Comparison of ENCODE assay signal across 32 mouse cellular contexts in the genomic region with DNA sequence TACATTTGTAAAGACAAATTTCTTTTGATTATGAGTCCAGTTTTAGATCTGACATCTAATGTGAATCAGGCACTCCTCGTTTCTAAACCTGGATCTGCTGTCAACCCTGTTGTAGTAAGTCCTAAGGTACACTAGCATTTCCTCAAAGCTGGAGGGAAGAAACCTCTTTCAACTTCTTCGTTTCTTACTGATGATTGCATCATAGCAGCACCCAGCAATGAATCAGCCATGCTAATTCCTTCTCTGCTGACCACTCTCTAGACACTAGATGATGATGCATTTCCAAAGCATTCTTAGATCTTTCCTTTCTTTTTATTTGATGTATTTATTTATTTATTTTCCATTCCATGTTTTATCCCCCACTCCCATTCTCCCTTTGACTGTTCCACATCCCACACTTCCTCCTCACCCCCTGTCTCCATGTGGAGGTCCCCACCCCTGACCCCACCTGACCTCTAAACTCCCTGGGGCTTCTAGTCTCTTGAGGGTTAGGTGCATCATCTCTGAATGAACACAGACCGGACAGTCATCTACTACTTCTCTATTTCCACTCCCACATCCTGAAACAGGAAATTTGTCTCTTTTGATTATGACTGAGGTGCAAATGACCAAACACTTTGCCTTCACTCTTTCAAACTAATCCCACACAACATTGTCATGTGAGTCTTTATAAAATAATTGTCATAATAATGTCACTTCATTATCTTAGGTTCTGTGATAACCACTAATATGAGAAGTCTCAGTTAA. TPM values are rescaled to one million over a fixed set of nuclear protein-coding genes. Genes with fewer than 3 reads are reported as not detected.
DNase-seq lines count a peak whose midpoint lies in the region; ATAC-seq and TF ChIP-seq lines count a peak whose summit lies in the region.
"Had no signal": no experiment of that assay in that cellular context is flagged by ENCODE, and none has a peak within 500 bp of the region (broad histone marks: within the 10 kb centered on the region; RNA-seq: fewer than 3 reads in every experiment).

No protein-coding gene starts in this region.

- in situ Hi-C loops in CH12.LX (cut with MboI; ENCODE audit: low pct_ligation_motif_present, low pct_unique_long_range_greater_than_20kb, low sequenced_read_pairs) = no loop called here

- intact Hi-C loops in heart, postnatal 14 days (cut with DNase I) = no loop called here

- dilution Hi-C loops in CH12.LX (cut with MboI; ENCODE audit: extremely low pct_ligation_motif_present, extremely low pct_unique_long_range_greater_than_20kb, low sequenced_read_pairs) = no loop called here

- no peak for TF ChIP-seq RAD21 in CH12.LX (IDR thresholded peaks at IDR 0.05; ENCODE audit: low read depth, low read length)

- H3K9me3 ChIP-seq in CH12.LX (replicated peaks; ENCODE audit: low read length) = no peaks in the 10 kb centered on the region
- H3K9me3 ChIP-seq: forebrain, embryonic 10.5 days; hindbrain, embryonic 15.5 days; limb, embryonic 13.5 days; liver, embryonic 12.5 days had no signal

- peak; percentile 99 for ATAC-seq in megakaryocyte progenitor cell, adult 5-6 weeks (replicated peaks; ENCODE audit: poor library complexity)
- ATAC-seq: forebrain, postnatal 0 days; liver, embryonic 12.5 days had no signal

- H3K79me2 ChIP-seq in CH12.LX (replicated peaks; ENCODE audit: control insufficient read depth, extremely low read depth, insufficient read depth, poor library complexity, severe bottlenecking) = no peaks in the 10 kb centered on the region

- peak overlapping the region; percentile 44; the same call in 1 of the 2 replicates for H3K4me2 ChIP-seq in CH12.LX (ENCODE audit: insufficient read depth, low read depth, poor library complexity, severe bottlenecking)
- H3K4me2 ChIP-seq: hindbrain, embryonic 15.5 days; limb, embryonic 13.5 days; liver, embryonic 12.5 days; midbrain, embryonic 11.5 days had no signal

- no peaks in the 10 kb centered on the region for H3K36me3 ChIP-seq in CH12.LX (replicated peaks in 1 of 2; ENCODE audit: control insufficient read depth in 1 of 2, insufficient read depth in 1 of 2, low read length in 1 of 2)
- H3K36me3 ChIP-seq: forebrain, embryonic 10.5 days; hindbrain, embryonic 15.5 days; limb, embryonic 13.5 days; liver, embryonic 12.5 days had no signal

- no peaks in the 10 kb centered on the region for H3K27me3 ChIP-seq in CH12.LX (replicated peaks)
- H3K27me3 ChIP-seq: hindbrain, embryonic 15.5 days; limb, embryonic 13.5 days; liver, embryonic 12.5 days had no signal

- no peak for TF ChIP-seq CTCF in CH12.LX (conservative IDR thresholded peaks at IDR 0.05 in 1 of 2, IDR thresholded peaks at IDR 0.05 in 1 of 2; ENCODE audit: low read depth in 2 of 2, low read length in 2 of 2)
- TF ChIP-seq CTCF in bone marrow macrophage, adult 2 months (IDR thresholded peaks at IDR 0.05; ENCODE audit: low read depth, low read length) = no peak

- peak; percentile 69 for DNase-seq in 3T3-L1 (ENCODE audit: low read depth, low spot score)
- peak; percentile 52 for DNase-seq in CH12.LX (ENCODE audit: extremely low read depth)
- DNase-seq in heart, postnatal 14 days = no peak
- no peak for DNase-seq in kidney, adult 11 months
- no peak for DNase-seq in adrenal gland, postnatal 4 days (ENCODE audit: low spot score in 2 of 2)
- DNase-seq: adrenal gland, adult 2 months; cerebellum, postnatal 10 days; forebrain, postnatal 0 days; gastrocnemius, postnatal 25 days; heart, adult 2 months; heart, postnatal 36 days; kidney, adult 8-10 months; kidney, postnatal 10 days; lung, adult 2 months; lung, postnatal 4 days; retina, postnatal 1 day; thymus, postnatal 14 days had no signal

- peaks cover 5 to 16% of the 10 kb centered on the region in 2 experiments for H3K4me1 ChIP-seq in CH12.LX (ENCODE audit: control insufficient read depth in 1 of 2, insufficient read depth in 2 of 2)
- H3K4me1 ChIP-seq in bone marrow macrophage, adult 2 months (ENCODE audit: control insufficient read depth, insufficient read depth, low read length) = peaks cover 8% of the 10 kb centered on the region
- H3K4me1 ChIP-seq: forebrain, embryonic 10.5 days; hindbrain, embryonic 15.5 days; limb, embryonic 13.5 days; liver, embryonic 12.5 days had no signal

- TF ChIP-seq EP300 in CH12.LX (IDR thresholded peaks at IDR 0.05; ENCODE audit: low read length) = peak; percentile 69

- no peak for TF ChIP-seq POLR2A in CH12.LX (IDR thresholded peaks at IDR 0.05; ENCODE audit: low read depth, low read length)
- TF ChIP-seq POLR2A in bone marrow macrophage, adult 2 months (IDR thresholded peaks at IDR 0.05; ENCODE audit: borderline replicate concordance, low read depth, low read length) = no peak

- H3K4me3 ChIP-seq in CH12.LX (replicated peaks in 1 of 3; ENCODE audit: low read depth in 2 of 3, low read length in 2 of 3, poor library complexity in 1 of 3) = no peak overlapping the region
- H3K4me3 ChIP-seq in bone marrow macrophage, adult 2 months (ENCODE audit: insufficient read depth, low read length) = no peak overlapping the region
- H3K4me3 ChIP-seq: forebrain, embryonic 10.5 days; heart, adult 2 months; hindbrain, embryonic 15.5 days; limb, embryonic 13.5 days; liver, embryonic 12.5 days had no signal

- no peak overlapping the region; the same call in 1 of the 2 replicates for H3K27ac ChIP-seq in CH12.LX (ENCODE audit: insufficient read depth, low read depth)
- peak overlapping the region; percentile 34 for H3K27ac ChIP-seq in bone marrow macrophage, adult 2 months (ENCODE audit: insufficient read depth, low read depth, low read length)
- H3K27ac ChIP-seq: forebrain, embryonic 10.5 days; heart, adult 2 months; hindbrain, embryonic 15.5 days; limb, embryonic 13.5 days; liver, embryonic 12.5 days had no signal

- H3K9ac ChIP-seq in CH12.LX (ENCODE audit: insufficient read depth, low read depth) = no peak overlapping the region; the same call in 1 of the 2 replicates
- H3K9ac ChIP-seq: forebrain, postnatal 0 days; hindbrain, embryonic 15.5 days; limb, embryonic 13.5 days; liver, embryonic 12.5 days had no signal

TF ChIP-seq in CH12.LX, 34 proteins besides CTCF, POLR2A, EP300 and RAD21 (continues in another document):
- TF ChIP-seq TCF12 (IDR thresholded peaks at IDR 0.05; ENCODE audit: low read depth, low read length) = peak; percentile 51; the same call in 1 of the 2 replicates
- no peak for TF ChIP-seq NRF1 (IDR thresholded peaks at IDR 0.05; ENCODE audit: low read depth, low read length)
- TF ChIP-seq UBTF (IDR thresholded peaks at IDR 0.05; ENCODE audit: low read depth, low read length) = no peak
- no peak for TF ChIP-seq MAFK (IDR thresholded peaks at IDR 0.05; ENCODE audit: insufficient replicate concordance, low read length)
- TF ChIP-seq SMC3 (IDR thresholded peaks at IDR 0.05; ENCODE audit: low read depth, low read length) = no peak
- TF ChIP-seq PAX5 (IDR thresholded peaks at IDR 0.05; ENCODE audit: low read length) = no peak
- TF ChIP-seq MAZ (IDR thresholded peaks at IDR 0.05; ENCODE audit: low read depth, low read length) = peak; percentile 55; the same call in 1 of the 2 replicates
- TF ChIP-seq NELFE (IDR thresholded peaks at IDR 0.05; ENCODE audit: low read depth, low read length) = no peak
- TF ChIP-seq MAX (IDR thresholded peaks at IDR 0.05; ENCODE audit: low read length) = peak; percentile 33; the same call in 1 of the 2 replicates

RNA-seq across cellular contexts. Expression of a gene that starts 9.4 kb away (rescaled TPM):
- 0.71 and 1.4 TPM in 2 replicates for total RNA-seq in CH12.LX (2012; rRNA removed)
- total RNA-seq in CH12.LX (2014; rRNA removed) = 1.0 and 1.7 TPM in 2 replicates
- 0.97 and 1.1 TPM in 2 replicates for polyA plus RNA-seq in CH12.LX (2012; ENCODE audit: insufficient read length, low read depth)
- 49.9 and 57.2 TPM in 2 replicates for polyA plus RNA-seq in bone marrow macrophage, adult 2 months (2012; ENCODE audit: insufficient read depth, insufficient read length, missing spikeins)
- 90.9 and 108 TPM in 2 replicates for total RNA-seq in megakaryocyte progenitor cell, adult 5-6 weeks (2015)
- 113 and 138 TPM in 2 replicates for total RNA-seq in megakaryocyte progenitor cell, adult 5-6 weeks (2017)
- total RNA-seq in heart, postnatal 14 days (2021) = 1 to 10 TPM in 1 of 2 experiments, under 1 TPM in 1; 0.91 to 1.1 TPM
- 1 to 10 TPM; 1.1 to 1.2 TPM for total RNA-seq in adrenal gland, postnatal 4 days (2021)
- polyA plus RNA-seq: adrenal gland, adult 2 months; testis, adult 2 months had no signal

RNA-seq across cellular contexts. Expression of a gene that starts 18.1 kb away (rescaled TPM):
- not detected in 2 replicates for total RNA-seq in CH12.LX (2012; rRNA removed)
- not detected in 2 replicates for total RNA-seq in CH12.LX (2014; rRNA removed)
- polyA plus RNA-seq in CH12.LX (2012; ENCODE audit: insufficient read length, low read depth) = not detected in 2 replicates
- not detected in 2 replicates for polyA plus RNA-seq in bone marrow macrophage, adult 2 months (2012; ENCODE audit: insufficient read depth, insufficient read length, missing spikeins)
- total RNA-seq in megakaryocyte progenitor cell, adult 5-6 weeks (2015) = not detected in 2 replicates
- total RNA-seq in megakaryocyte progenitor cell, adult 5-6 weeks (2017) = not detected in 2 replicates
- not detected for total RNA-seq in heart, postnatal 14 days (2021)
- total RNA-seq in adrenal gland, postnatal 4 days (2021) = not detected
- total RNA-seq: adrenal gland, adult 2 months; forebrain, postnatal 0 days; gastrocnemius, postnatal 25 days; heart, adult 2 months; heart, postnatal 36 days; layer of hippocampus, postnatal 14 days; left cerebral cortex, postnatal 14 days had no signal
- polyA plus RNA-seq: adrenal gland, adult 2 months; embryonic facial prominence, embryonic 11.5 days; forebrain, embryonic 10.5 days; forebrain, postnatal 0 days; heart, adult 2 months; heart, embryonic 14.5 days; hindbrain, embryonic 15.5 days; intestine, embryonic 14.5 days; limb, embryonic 13.5 days; liver, embryonic 12.5 days; lung, adult 2 months; midbrain, embryonic 11.5 days; neural tube, embryonic 11.5 days; spleen, adult 2 months; testis, adult 2 months had no signal

RNA-seq across cellular contexts. Expression of a gene that starts 25.7 kb away (rescaled TPM):
- total RNA-seq in CH12.LX (2012; rRNA removed) (not detected in 2 replicates), CH12.LX (2014; rRNA removed) (not detected in 2 replicates)
- polyA plus RNA-seq in CH12.LX (2012; ENCODE audit: insufficient read length, low read depth) = not detected in 2 replicates
- not detected in 2 replicates for polyA plus RNA-seq in bone marrow macrophage, adult 2 months (2012; ENCODE audit: insufficient read depth, insufficient read length, missing spikeins)
- total RNA-seq in megakaryocyte progenitor cell, adult 5-6 weeks (2015) = not detected in 2 replicates
- total RNA-seq in megakaryocyte progenitor cell, adult 5-6 weeks (2017) = not detected in 2 replicates
- total RNA-seq in heart, postnatal 14 days (2021) = not detected
- total RNA-seq in adrenal gland, postnatal 4 days (2021) = not detected
- total RNA-seq: adrenal gland, adult 2 months; forebrain, postnatal 0 days; gastrocnemius, postnatal 25 days; heart, adult 2 months; heart, postnatal 36 days; layer of hippocampus, postnatal 14 days; left cerebral cortex, postnatal 14 days had no signal
- polyA plus RNA-seq: adrenal gland, adult 2 months; embryonic facial prominence, embryonic 11.5 days; forebrain, embryonic 10.5 days; forebrain, postnatal 0 days; heart, adult 2 months; heart, embryonic 14.5 days; hindbrain, embryonic 15.5 days; intestine, embryonic 14.5 days; limb, embryonic 13.5 days; liver, embryonic 12.5 days; lung, adult 2 months; midbrain, embryonic 11.5 days; neural tube, embryonic 11.5 days; spleen, adult 2 months; testis, adult 2 months had no signal

RNA-seq across cellular contexts. Expression of a gene that starts 33.7 kb away (rescaled TPM):
- total RNA-seq in CH12.LX (2012; rRNA removed) (not detected in 2 replicates), CH12.LX (2014; rRNA removed) (not detected in 2 replicates)
- 0.04 and 0.06 TPM in 2 replicates for polyA plus RNA-seq in CH12.LX (2012; ENCODE audit: insufficient read length, low read depth)
- 0.16 and 0.24 TPM in 2 replicates for polyA plus RNA-seq in bone marrow macrophage, adult 2 months (2012; ENCODE audit: insufficient read depth, insufficient read length, missing spikeins)
- total RNA-seq in megakaryocyte progenitor cell, adult 5-6 weeks (2015) = 35.6 and 43.9 TPM in 2 replicates
- total RNA-seq in megakaryocyte progenitor cell, adult 5-6 weeks (2017) = 55.5 and 85.3 TPM in 2 replicates
- total RNA-seq in heart, postnatal 14 days (2021) = under 1 TPM; 0.38 to 0.68 TPM
- total RNA-seq in adrenal gland, postnatal 4 days (2021) = 1 to 10 TPM; 2.4 to 7.3 TPM
- total RNA-seq: left cerebral cortex, postnatal 14 days had no signal
- polyA plus RNA-seq: embryonic facial prominence, embryonic 11.5 days; forebrain, embryonic 10.5 days; midbrain, embryonic 11.5 days had no signal

RNA-seq across cellular contexts. Expression of a gene that starts 40.1 kb away (rescaled TPM):
- total RNA-seq in CH12.LX (2012; rRNA removed) (not detected in 2 replicates), CH12.LX (2014; rRNA removed) (not detected in 2 replicates)
- polyA plus RNA-seq in CH12.LX (2012; ENCODE audit: insufficient read length, low read depth) = not detected in 2 replicates
- polyA plus RNA-seq in bone marrow macrophage, adult 2 months (2012; ENCODE audit: insufficient read depth, insufficient read length, missing spikeins) = not detected in 2 replicates
- not detected in 2 replicates for total RNA-seq in megakaryocyte progenitor cell, adult 5-6 weeks (2015)
- not detected in 2 replicates for total RNA-seq in megakaryocyte progenitor cell, adult 5-6 weeks (2017)
- total RNA-seq in heart, postnatal 14 days (2021) = not detected
- total RNA-seq in adrenal gland, postnatal 4 days (2021) = not detected
- total RNA-seq: adrenal gland, adult 2 months; forebrain, postnatal 0 days; gastrocnemius, postnatal 25 days; heart, adult 2 months; heart, postnatal 36 days; layer of hippocampus, postnatal 14 days; left cerebral cortex, postnatal 14 days had no signal
- polyA plus RNA-seq: adrenal gland, adult 2 months; heart, adult 2 months; heart, embryonic 14.5 days; intestine, embryonic 14.5 days; liver, embryonic 12.5 days; lung, adult 2 months; neural tube, embryonic 11.5 days; spleen, adult 2 months; testis, adult 2 months had no signal

Comparison
In these comparisons a context has a peak if more than half of its experiments do, and no peak if none do; other contexts are left out.
1. DNase-seq: peak in 3T3-L1 (single experiment) and CH12.LX (single experiment); none in heart, postnatal 14 days (0 of 2), kidney, adult 11 months (single experiment) and adrenal gland, postnatal 4 days (0 of 2).
2. RNA of a gene that starts 9.4 kb away (total RNA-seq): 90.9 to 138 TPM in megakaryocyte progenitor cell, adult 5-6 weeks; 0.71 to 1.7 TPM in CH12.LX, 1.1 to 1.2 TPM in adrenal gland, postnatal 4 days and 0.91 to 1.1 TPM in heart, postnatal 14 days; every median in the first group is over 10 times any median in the second.